Mouse (Mus musculus) liver, embryonic 16.5 days (tissue): ENCODE results near the gene Plb1. TPM values are rescaled to one million over a fixed set of nuclear protein-coding genes. Genes with fewer than 3 reads are reported as not detected.

ENCODE experiments used
- polyA plus RNA-seq: library from polyadenylated mRNA; unstranded; fragments of >200 nt; fragmentation: Nextera tagmentation; extraction: Ambion mirVana; gene quantifications from 2 replicates; pipeline ENCODE4 v1.2.1, GENCODE M21; 2015

Gene Plb1
- polyA plus RNA-seq, 1 experiment from 2014 or later = 0.35 TPM

Other genes starting within 250 kb of the Plb1 start
- gene Fosl2, start 96.9 kb upstream of the Plb1 start, polyA plus RNA-seq = 0.61 and 0.62 TPM in 2 replicates
- 110 and 115 TPM in 2 replicates for gene Ppp1cb, start 226.1 kb downstream of the Plb1 start, polyA plus RNA-seq